Mouse (Mus musculus) forebrain, embryonic 13.5 days (tissue): ENCODE data around the gene Olfr561. TPM values are rescaled to one million over a fixed set of nuclear protein-coding genes. Genes with fewer than 3 reads are reported as not detected.

Experiments used
- ATAC-seq: fragments of 200-750 bp; cut with Nextera tagmentation; 2 replicates; pipeline ENCODE4 v1.8.0; 2017
- H3K27ac ChIP-seq: fragments of 300-500 bp; sonication (generic); 2 replicates; pipeline ENCODE4 v1.5.1; 2015; ENCODE audit warnings: inconsistent platforms, mild to moderate bottlenecking, moderate library complexity
- H3K27me3 ChIP-seq: fragments of 300-500 bp; sonication (generic); 2 replicates; pipeline ENCODE4 v1.6.1; 2015; ENCODE audit warnings: mild to moderate bottlenecking, inconsistent platforms
- H3K36me3 ChIP-seq: fragments of 300-500 bp; sonication (generic); 2 replicates; pipeline ENCODE4 v1.6.1; 2015; ENCODE audit warnings: mild to moderate bottlenecking, inconsistent platforms; ENCODE audit not compliant: poor library complexity, severe bottlenecking
- H3K4me1 ChIP-seq: fragments of 300-500 bp; sonication (generic); 2 replicates; pipeline ENCODE4 v1.6.1; 2015; ENCODE audit warnings: inconsistent platforms
- H3K4me2 ChIP-seq: fragments of 300-500 bp; sonication (generic); 2 replicates; pipeline ENCODE4 v1.6.1; 2015; ENCODE audit warnings: inconsistent platforms, mild to moderate bottlenecking, moderate library complexity
- H3K4me3 ChIP-seq: fragments of 300-500 bp; sonication (generic); 2 replicates; pipeline ENCODE4 v1.5.1; 2015; ENCODE audit warnings: mild to moderate bottlenecking, inconsistent platforms
- H3K9ac ChIP-seq: fragments of 300-500 bp; sonication (generic); 2 replicates; pipeline ENCODE4 v1.6.1; 2015; ENCODE audit warnings: mild to moderate bottlenecking, inconsistent platforms
- H3K9me3 ChIP-seq: fragments of 300-500 bp; sonication (generic); replicated peaks from 2 replicates; pipeline ENCODE4 v1.6.1; 2016; ENCODE audit warnings: inconsistent platforms
- WGBS: fragments of 180-500 bp; shearing (Covaris S2); methylation state at CpG from one replicate; pipeline ENCODE4 v1.1.7; 2015; 5-methylcytosine and 5-hydroxymethylcytosine counted together
- polyA plus RNA-seq: library from polyadenylated mRNA; unstranded; fragments of >200 nt; fragmentation: Nextera tagmentation; extraction: Ambion mirVana; gene quantifications from 2 replicates; pipeline ENCODE4 v1.2.1, GENCODE M21; 2015

The Olfr561 gene
- polyA plus RNA-seq, result not detected in 2 replicates

- Histone ChIP-seq H3K4me2 (no peak within 1 kb of the TSS), H3K4me1 (no peaks in the 10 kb centered on the region), H3K27ac (no peak within 1 kb of the TSS), H3K9me3 (no peaks in the 10 kb centered on the region), H3K27me3 (no peaks in the 10 kb centered on the region), H3K36me3 (no peaks in the 10 kb centered on the region), H3K4me3 (no peak within 1 kb of the TSS), H3K9ac (no peak within 1 kb of the TSS)
- ATAC-seq, result no peak
- WGBS, result 85% methylated on average over 2 of the region's 2 CpGs
These were observed at the start of gene Olfr561 for GRCm38 (mm10) chr7:102770921-102771320. Gene Olfr561 (plus strand): TSS chr7:102771221.

- no peak within 1 kb of the TSS for H3K27ac ChIP-seq
- no peak within 1 kb of the TSS for H3K4me2 ChIP-seq
- H3K36me3 ChIP-seq, result no peaks in the 10 kb centered on the region
- no peak within 1 kb of the TSS for H3K4me3 ChIP-seq
- ATAC-seq, result no peak
- H3K4me1 ChIP-seq, result no peaks in the 10 kb centered on the region
- no peaks in the 10 kb centered on the region for H3K9me3 ChIP-seq
- H3K27me3 ChIP-seq, result no peaks in the 10 kb centered on the region
- no peak within 1 kb of the TSS for H3K9ac ChIP-seq
These were observed 43.6 kb upstream of the Olfr561 start, which contains the start of gene Olfr559 for GRCm38 (mm10) chr7:102727391-102727790. Gene Olfr559 (minus strand): TSS chr7:102727491.

- Histone ChIP-seq H3K4me2 (no peak overlapping the region), H3K27me3 (no peaks in the 10 kb centered on the region), H3K36me3 (no peaks in the 10 kb centered on the region), H3K4me3 (no peak overlapping the region), H3K27ac (no peak overlapping the region), H3K4me1 (no peaks in the 10 kb centered on the region), H3K9me3 (no peaks in the 10 kb centered on the region), H3K9ac (no peak overlapping the region)
- no peak for ATAC-seq
- WGBS, result 86% methylated on average over 1 of the region's 1 CpGs
These were observed 37.2 kb upstream of the Olfr561 start for GRCm38 (mm10) chr7:102733793-102734192.

GRCm38 (mm10) chr7:102737705-102738104, 33.3 kb upstream of the Olfr561 start:
- no peaks in the 10 kb centered on the region for H3K9me3 ChIP-seq
- H3K27me3 ChIP-seq, result no peaks in the 10 kb centered on the region
- H3K4me1 ChIP-seq, result no peaks in the 10 kb centered on the region
- no peaks in the 10 kb centered on the region for H3K36me3 ChIP-seq
- 61% methylated on average over 2 of the region's 2 CpGs for WGBS
- no peak for ATAC-seq
- no peak overlapping the region for H3K4me2 ChIP-seq
- H3K4me3 ChIP-seq, result no peak overlapping the region
- H3K9ac ChIP-seq, result no peak overlapping the region
- no peak overlapping the region for H3K27ac ChIP-seq

GRCm38 (mm10) chr7:102752086-102752485, 18.9 kb upstream of the Olfr561 start:
- Histone ChIP-seq H3K9ac (no peak overlapping the region), H3K36me3 (no peaks in the 10 kb centered on the region), H3K9me3 (no peaks in the 10 kb centered on the region), H3K27ac (no peak overlapping the region), H3K4me2 (no peak overlapping the region), H3K27me3 (no peaks in the 10 kb centered on the region), H3K4me1 (no peaks in the 10 kb centered on the region), H3K4me3 (no peak overlapping the region)
- 40% methylated on average over 1 of the region's 1 CpGs for WGBS
- no peak for ATAC-seq

- Histone ChIP-seq H3K4me2 (no peak within 1 kb of the TSS), H3K4me1 (no peaks in the 10 kb centered on the region), H3K9ac (no peak within 1 kb of the TSS), H3K9me3 (no peaks in the 10 kb centered on the region), H3K27me3 (no peaks in the 10 kb centered on the region), H3K4me3 (no peak within 1 kb of the TSS), H3K36me3 (no peaks in the 10 kb centered on the region), H3K27ac (no peak within 1 kb of the TSS)
- ATAC-seq, result no peak
- 88% methylated on average over 4 of the region's 4 CpGs for WGBS
These were observed 11.8 kb upstream of the Olfr561 start, which contains the start of the genes Olfr560 and Olfr78 for GRCm38 (mm10) chr7:102759266-102759665. Gene Olfr560 (minus strand): TSS chr7:102759366. Gene Olfr78 (minus strand): TSS chr7:102759471.

GRCm38 (mm10) chr7:102803180-102803579, 32.2 kb downstream of the Olfr561 start, which contains the start of gene Olfr564:
Gene Olfr564 (plus strand): TSS chr7:102803480.
- no peaks in the 10 kb centered on the region for H3K36me3 ChIP-seq
- ATAC-seq, result no peak

More at GRCm38 (mm10) chr7:102803180-102803579, 32.2 kb downstream of the Olfr561 start, which contains the start of gene Olfr564:
- Histone ChIP-seq H3K9ac (no peak within 1 kb of the TSS), H3K4me1 (no peaks in the 10 kb centered on the region), H3K4me3 (no peak within 1 kb of the TSS), H3K27me3 (no peaks in the 10 kb centered on the region), H3K9me3 (no peaks in the 10 kb centered on the region), H3K27ac (no peak within 1 kb of the TSS), H3K4me2 (no peak within 1 kb of the TSS)

Other genes starting within 250 kb of the Olfr561 start
- gene Olfr547, start 236.5 kb upstream of the Olfr561 start, polyA plus RNA-seq, result not detected in 2 replicates
- not detected in 2 replicates for gene Olfr548-ps1, start 230.3 kb upstream of the Olfr561 start, polyA plus RNA-seq
- not detected in 2 replicates for gene Olfr549, start 221.4 kb upstream of the Olfr561 start, polyA plus RNA-seq
- gene Trim21, start 205.7 kb upstream of the Olfr561 start, polyA plus RNA-seq, result 0.09 TPM in 1 of 2 replicates, not detected in the other
- not detected in 2 replicates for gene Olfr550, start 199.8 kb upstream of the Olfr561 start, polyA plus RNA-seq
- gene Olfr551, start 179.3 kb upstream of the Olfr561 start, polyA plus RNA-seq, result not detected in 2 replicates
- gene Olfr552, start 173.5 kb upstream of the Olfr561 start, polyA plus RNA-seq, result not detected in 2 replicates
- not detected in 2 replicates for gene Olfr553, start 153.0 kb upstream of the Olfr561 start, polyA plus RNA-seq
- not detected in 2 replicates for gene Olfr554, start 132.8 kb upstream of the Olfr561 start, polyA plus RNA-seq
- gene Olfr555, start 112.4 kb upstream of the Olfr561 start, polyA plus RNA-seq, result not detected in 2 replicates
- not detected in 2 replicates for gene Olfr556, start 106.3 kb upstream of the Olfr561 start, polyA plus RNA-seq
- gene Trim68, start 83.9 kb upstream of the Olfr561 start, polyA plus RNA-seq, result 5.2 and 6.5 TPM in 2 replicates
- not detected in 2 replicates for gene Olfr557, start 75.3 kb upstream of the Olfr561 start, polyA plus RNA-seq
- gene Olfr558, start 69.0 kb upstream of the Olfr561 start, polyA plus RNA-seq, result not detected in 2 replicates
- gene Olfr33, start 52.2 kb upstream of the Olfr561 start, polyA plus RNA-seq, result not detected in 2 replicates
- gene Olfr559, start 43.7 kb upstream of the Olfr561 start, polyA plus RNA-seq, result not detected in 2 replicates
- gene Olfr560, start 11.9 kb upstream of the Olfr561 start, polyA plus RNA-seq, result not detected in 2 replicates
- not detected in 2 replicates for gene Olfr78, start 11.8 kb upstream of the Olfr561 start, polyA plus RNA-seq
- gene Olfr564, start 32.3 kb downstream of the Olfr561 start, polyA plus RNA-seq, result not detected in 2 replicates
- not detected in 2 replicates for gene Olfr566, start 87.5 kb downstream of the Olfr561 start, polyA plus RNA-seq
- gene Olfr568, start 105.9 kb downstream of the Olfr561 start, polyA plus RNA-seq, result not detected in 2 replicates
- gene Olfr569, start 119.7 kb downstream of the Olfr561 start, polyA plus RNA-seq, result not detected in 2 replicates
- gene Olfr570, start 123.4 kb downstream of the Olfr561 start, polyA plus RNA-seq, result not detected in 2 replicates
- not detected in 2 replicates for gene Olfr571, start 146.3 kb downstream of the Olfr561 start, polyA plus RNA-seq
- not detected in 2 replicates for gene Olfr572, start 153.2 kb downstream of the Olfr561 start, polyA plus RNA-seq
- gene Olfr573-ps1, start 171.4 kb downstream of the Olfr561 start, polyA plus RNA-seq, result not detected in 2 replicates
- not detected in 2 replicates for gene Olfr574, start 177.2 kb downstream of the Olfr561 start, polyA plus RNA-seq
- gene Olfr575, start 187.6 kb downstream of the Olfr561 start, polyA plus RNA-seq, result not detected in 2 replicates
- gene Olfr576, start 191.4 kb downstream of the Olfr561 start, polyA plus RNA-seq, result not detected in 2 replicates
- gene Olfr577, start 204.7 kb downstream of the Olfr561 start, polyA plus RNA-seq, result not detected in 2 replicates
- gene Olfr578, start 218.1 kb downstream of the Olfr561 start, polyA plus RNA-seq, result not detected in 2 replicates